13 mouse cellular contexts compared by ENCODE assay signal in genomic region chr2:34086130-34086529, GRCm38 (mm10).
DNase-seq lines count a peak whose midpoint lies in the region; ATAC-seq lines count a peak whose summit lies in the region.
"Had no signal": no experiment of that assay in that cellular context is flagged by ENCODE, and none has a peak within 500 bp of the region (broad histone marks: within the 10 kb centered on the region; RNA-seq: fewer than 3 reads in every experiment).

No protein-coding gene starts in this region.

- ATAC-seq in forebrain, embryonic 13.5 days: peak; percentile 73; the same call in 1 of the 2 replicates
- no peak for ATAC-seq in forebrain, embryonic 11.5 days (replicated peaks; ENCODE audit: low FRiP score)
- ATAC-seq in midbrain, embryonic 14.5 days (ENCODE audit: low FRiP score, low TSS enrichment): no peak
- ATAC-seq in midbrain, embryonic 15.5 days (replicated peaks): no peak
- ATAC-seq in hindbrain, embryonic 15.5 days (ENCODE audit: low FRiP score, low read depth): peak; percentile 63

- no peak overlapping the region for H3K4me3 ChIP-seq in forebrain, embryonic 13.5 days
- no peak overlapping the region for H3K4me3 ChIP-seq in forebrain, embryonic 11.5 days (ENCODE audit: low read depth, low read length)
- H3K4me3 ChIP-seq in midbrain, embryonic 14.5 days (replicated peaks; ENCODE audit: low read depth, low read length): no peak overlapping the region
- no peak overlapping the region for H3K4me3 ChIP-seq in midbrain, embryonic 15.5 days
- H3K4me3 ChIP-seq in hindbrain, embryonic 15.5 days: no peak overlapping the region
- H3K4me3 ChIP-seq: heart, embryonic 10.5 days; stomach, embryonic 15.5 days had no signal

- H3K4me2 ChIP-seq in forebrain, embryonic 13.5 days: no peak overlapping the region
- H3K4me2 ChIP-seq in forebrain, embryonic 11.5 days (ENCODE audit: low read depth, low read length, severe bottlenecking): no peak overlapping the region
- H3K4me2 ChIP-seq in midbrain, embryonic 14.5 days (ENCODE audit: low read length): no peak overlapping the region
- H3K4me2 ChIP-seq in midbrain, embryonic 15.5 days: no peak overlapping the region
- no peak overlapping the region for H3K4me2 ChIP-seq in hindbrain, embryonic 15.5 days
- H3K4me2 ChIP-seq: liver, embryonic 11.5 days; stomach, embryonic 15.5 days had no signal

- H3K9ac ChIP-seq in forebrain, embryonic 13.5 days: no peak overlapping the region
- no peak overlapping the region for H3K9ac ChIP-seq in forebrain, embryonic 11.5 days (ENCODE audit: low read length)
- H3K9ac ChIP-seq in midbrain, embryonic 14.5 days (replicated peaks; ENCODE audit: low read length): no peak overlapping the region
- no peak overlapping the region for H3K9ac ChIP-seq in midbrain, embryonic 15.5 days
- no peak overlapping the region for H3K9ac ChIP-seq in hindbrain, embryonic 15.5 days
- H3K9ac ChIP-seq: stomach, embryonic 15.5 days had no signal

- 56% methylated on average over 3 of the region's 3 CpGs for WGBS in forebrain, embryonic 13.5 days
- WGBS in forebrain, embryonic 11.5 days: 92% methylated on average over 3 of the region's 3 CpGs
- WGBS in midbrain, embryonic 14.5 days: 72% methylated on average over 3 of the region's 3 CpGs
- WGBS in midbrain, embryonic 15.5 days: 67% methylated on average over 3 of the region's 3 CpGs
- 48% methylated on average over 3 of the region's 3 CpGs for WGBS in hindbrain, embryonic 15.5 days

- peaks cover 23% of the 10 kb centered on the region for H3K4me1 ChIP-seq in forebrain, embryonic 13.5 days
- no peaks in the 10 kb centered on the region; the same call in 1 of the 2 replicates for H3K4me1 ChIP-seq in forebrain, embryonic 11.5 days (replicated peaks; ENCODE audit: control insufficient read depth, insufficient read depth, low read length)
- H3K4me1 ChIP-seq in midbrain, embryonic 14.5 days (ENCODE audit: control insufficient read depth, insufficient read depth, low read length): no peaks in the 10 kb centered on the region
- no peaks in the 10 kb centered on the region for H3K4me1 ChIP-seq in midbrain, embryonic 15.5 days
- 0 out of 2 replicates have a peak, but pooled peaks cover 14% of the 10 kb centered on the region for H3K4me1 ChIP-seq in hindbrain, embryonic 15.5 days (replicated peaks)
- H3K4me1 ChIP-seq: stomach, embryonic 15.5 days had no signal

- no peaks in the 10 kb centered on the region for H3K36me3 ChIP-seq in forebrain, embryonic 13.5 days (ENCODE audit: poor library complexity, severe bottlenecking)
- no peaks in the 10 kb centered on the region for H3K36me3 ChIP-seq in forebrain, embryonic 11.5 days (ENCODE audit: control insufficient read depth, insufficient read depth, low read length)
- no peaks in the 10 kb centered on the region for H3K36me3 ChIP-seq in midbrain, embryonic 14.5 days (ENCODE audit: control insufficient read depth, insufficient read depth, low read length)
- no peaks in the 10 kb centered on the region for H3K36me3 ChIP-seq in midbrain, embryonic 15.5 days (replicated peaks)
- H3K36me3 ChIP-seq in hindbrain, embryonic 15.5 days: no peaks in the 10 kb centered on the region
- H3K36me3 ChIP-seq: heart, embryonic 10.5 days; stomach, embryonic 15.5 days had no signal

- H3K9me3 ChIP-seq in forebrain, embryonic 13.5 days (replicated peaks): no peaks in the 10 kb centered on the region; the same call in 1 of the 2 replicates
- no peaks in the 10 kb centered on the region for H3K9me3 ChIP-seq in forebrain, embryonic 11.5 days (ENCODE audit: control insufficient read depth, low read length)
- H3K9me3 ChIP-seq in midbrain, embryonic 14.5 days (ENCODE audit: control insufficient read depth, low read length): no peaks in the 10 kb centered on the region
- no peaks in the 10 kb centered on the region for H3K9me3 ChIP-seq in midbrain, embryonic 15.5 days
- no peaks in the 10 kb centered on the region for H3K9me3 ChIP-seq in hindbrain, embryonic 15.5 days
- H3K9me3 ChIP-seq: heart, embryonic 10.5 days; stomach, embryonic 15.5 days had no signal

- no peak for DNase-seq in forebrain, embryonic 11.5 days (ENCODE audit: low spot score)
- DNase-seq in midbrain, embryonic 14.5 days: peak; percentile 61
- DNase-seq in right cerebral cortex, adult 2 months (ENCODE audit: low spot score in 2 of 2): peak; percentile 21 to 23
- DNase-seq in spleen, postnatal 4 days (ENCODE audit: low spot score in 2 of 2): no peak
- DNase-seq in kidney, postnatal 14 days: no peak
- DNase-seq: gastrocnemius, postnatal 10 days; thymus, postnatal 4 days had no signal

- H3K27me3 ChIP-seq in forebrain, embryonic 13.5 days: peaks cover 19% of the 10 kb centered on the region
- H3K27me3 ChIP-seq in forebrain, embryonic 11.5 days (ENCODE audit: control insufficient read depth, insufficient read depth, low read length): no peaks in the 10 kb centered on the region
- no peaks in the 10 kb centered on the region for H3K27me3 ChIP-seq in midbrain, embryonic 14.5 days (ENCODE audit: control insufficient read depth, insufficient read depth, low read length)
- H3K27me3 ChIP-seq in midbrain, embryonic 15.5 days (replicated peaks): no peaks in the 10 kb centered on the region
- H3K27me3 ChIP-seq in hindbrain, embryonic 15.5 days: no peaks in the 10 kb centered on the region
- H3K27me3 ChIP-seq: stomach, embryonic 15.5 days had no signal

- H3K27ac ChIP-seq in forebrain, embryonic 13.5 days: no peak overlapping the region
- H3K27ac ChIP-seq in forebrain, embryonic 11.5 days (ENCODE audit: low read depth, low read length): no peak overlapping the region
- H3K27ac ChIP-seq in midbrain, embryonic 14.5 days (replicated peaks; ENCODE audit: low read depth, low read length): no peak overlapping the region
- H3K27ac ChIP-seq in midbrain, embryonic 15.5 days: no peak overlapping the region
- no peak overlapping the region for H3K27ac ChIP-seq in hindbrain, embryonic 15.5 days (replicated peaks)
- H3K27ac ChIP-seq: heart, embryonic 10.5 days; stomach, embryonic 15.5 days had no signal

Comparison
In these comparisons a context has a peak if more than half of its experiments do, and no peak if none do; other contexts are left out.
1. ATAC-seq: peak in forebrain, embryonic 13.5 days (single experiment) and hindbrain, embryonic 15.5 days (single experiment); none in forebrain, embryonic 11.5 days (single experiment), midbrain, embryonic 14.5 days (single experiment) and midbrain, embryonic 15.5 days (single experiment).
2. DNase-seq: peak in midbrain, embryonic 14.5 days (single experiment) and right cerebral cortex, adult 2 months (2 of 2); none in forebrain, embryonic 11.5 days (single experiment), spleen, postnatal 4 days (0 of 2) and kidney, postnatal 14 days (single experiment).